Mouse (Mus musculus) neutrophil, adult 5-6 weeks (primary cell): ENCODE measurements around the gene Ccdc33. TPM values are rescaled to one million over a fixed set of nuclear protein-coding genes. Genes with fewer than 3 reads are reported as not detected.

ENCODE experiments used
- ATAC-seq: fragments of 151-379, 151-347 bp; 2 replicates; pipeline ENCODE4 v1.8.0; 2017; ENCODE audit warnings: mild to moderate bottlenecking, moderate TSS enrichment; ENCODE audit not compliant: insufficient number of reproducible peaks, poor library complexity, low FRiP score, severe bottlenecking; ENCODE audit errors: extremely low read depth
- total RNA-seq: library from RNA; stranded (forward); fragments of 200-1000 nt; gene quantifications from 2 replicates; pipeline ENCODE4 v1.2.3, GENCODE M21; 2017

Ccdc33 gene
- total RNA-seq = not detected in 2 replicates

GRCm38 (mm10) chr9:58118671-58119070, at the start of gene Ccdc33:
TSS of gene Ccdc33 (minus strand) at chr9:58118823.
- ATAC-seq = no peak

DNA sequence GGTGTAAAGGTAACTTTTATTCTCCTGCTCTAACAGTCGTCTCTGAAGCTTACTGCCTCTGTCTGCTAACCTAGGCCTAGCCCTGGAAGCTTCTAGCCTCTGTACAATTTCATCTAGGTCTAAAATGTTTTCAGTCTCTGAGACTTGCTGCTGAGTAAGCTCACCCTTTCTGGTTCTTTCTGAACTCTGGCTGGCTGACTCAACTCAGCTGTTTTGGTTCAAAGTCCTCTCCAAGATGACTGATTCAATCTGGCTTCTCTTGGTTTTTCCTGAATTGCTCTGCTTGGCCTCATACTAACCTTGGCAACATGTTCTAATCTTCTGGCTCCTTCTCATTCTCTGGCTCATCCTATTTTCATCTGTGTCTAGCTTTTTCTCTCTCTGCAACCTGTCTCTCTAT, 47.2 kb upstream of the Ccdc33 start:
- ATAC-seq = no peak

DNA sequence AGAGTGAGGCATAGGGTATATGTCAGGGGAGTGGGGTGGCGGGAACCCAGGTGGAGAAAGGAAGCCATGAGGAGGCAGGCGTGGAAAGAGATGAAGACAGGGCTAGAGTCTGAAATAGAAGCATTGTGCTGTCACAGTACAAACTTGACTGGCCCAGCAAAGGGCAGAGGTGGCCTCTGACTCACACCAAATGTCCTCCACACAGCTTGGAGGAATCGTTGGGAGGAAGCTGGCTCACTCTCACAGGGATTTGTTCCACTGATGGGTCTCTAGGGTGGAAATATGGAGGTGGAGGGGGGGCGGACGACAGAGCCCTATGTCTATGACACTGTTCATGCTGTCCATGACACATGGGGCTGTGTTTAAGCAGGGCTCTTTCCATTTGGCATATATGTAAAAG, 44.5 kb upstream of the Ccdc33 start:
- ATAC-seq = no peak

- ATAC-seq = no peak
Observed at GRCm38 (mm10) chr9:58162173-58162572, 43.5 kb upstream of the Ccdc33 start.

- no peak for ATAC-seq
Observed at GRCm38 (mm10) chr9:58160315-58160714, 41.7 kb upstream of the Ccdc33 start.

GRCm38 (mm10) chr9:58159855-58160254, 41.2 kb upstream of the Ccdc33 start:
- ATAC-seq = no peak

DNA sequence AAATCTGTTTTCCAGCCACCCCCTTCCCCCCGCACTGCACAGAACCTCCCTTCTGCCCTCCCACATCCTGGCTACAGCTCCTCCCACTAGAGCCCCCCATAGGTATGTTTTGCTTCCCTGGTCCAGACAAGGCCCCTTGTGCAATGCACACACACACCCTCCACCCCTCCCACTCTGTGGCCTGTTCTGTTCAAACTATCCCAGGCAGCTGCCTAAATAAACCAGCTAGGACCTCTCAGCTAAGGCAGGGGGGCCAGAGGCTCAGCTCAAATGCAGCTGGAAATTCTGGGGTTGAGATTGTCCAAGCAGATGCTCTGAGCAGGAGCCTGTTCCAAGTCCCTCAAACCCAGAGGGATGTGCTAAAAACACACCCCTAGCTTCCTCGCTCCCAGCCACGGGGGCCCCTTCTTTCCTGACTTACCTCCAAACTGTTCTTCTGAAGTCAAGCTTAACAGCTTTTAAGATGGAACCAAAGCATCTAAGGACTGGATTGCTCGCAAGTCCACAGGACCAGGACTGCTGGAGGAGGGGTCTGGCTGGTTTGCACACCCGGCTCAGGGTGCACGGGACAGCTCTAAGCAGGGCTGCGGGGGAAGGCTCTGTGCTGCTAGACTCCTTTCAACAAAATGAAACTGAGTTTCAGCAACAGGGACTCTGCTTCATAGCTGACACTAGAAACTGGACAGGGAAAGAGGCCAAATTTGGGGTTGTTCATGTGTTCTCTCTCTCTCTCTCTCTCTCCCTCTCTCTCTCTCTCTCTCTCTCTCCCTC, 40.1 kb upstream of the Ccdc33 start:
- no peak for ATAC-seq

- ATAC-seq = no peak
Observed at GRCm38 (mm10) chr9:58157838-58158237, 39.2 kb upstream of the Ccdc33 start.

DNA sequence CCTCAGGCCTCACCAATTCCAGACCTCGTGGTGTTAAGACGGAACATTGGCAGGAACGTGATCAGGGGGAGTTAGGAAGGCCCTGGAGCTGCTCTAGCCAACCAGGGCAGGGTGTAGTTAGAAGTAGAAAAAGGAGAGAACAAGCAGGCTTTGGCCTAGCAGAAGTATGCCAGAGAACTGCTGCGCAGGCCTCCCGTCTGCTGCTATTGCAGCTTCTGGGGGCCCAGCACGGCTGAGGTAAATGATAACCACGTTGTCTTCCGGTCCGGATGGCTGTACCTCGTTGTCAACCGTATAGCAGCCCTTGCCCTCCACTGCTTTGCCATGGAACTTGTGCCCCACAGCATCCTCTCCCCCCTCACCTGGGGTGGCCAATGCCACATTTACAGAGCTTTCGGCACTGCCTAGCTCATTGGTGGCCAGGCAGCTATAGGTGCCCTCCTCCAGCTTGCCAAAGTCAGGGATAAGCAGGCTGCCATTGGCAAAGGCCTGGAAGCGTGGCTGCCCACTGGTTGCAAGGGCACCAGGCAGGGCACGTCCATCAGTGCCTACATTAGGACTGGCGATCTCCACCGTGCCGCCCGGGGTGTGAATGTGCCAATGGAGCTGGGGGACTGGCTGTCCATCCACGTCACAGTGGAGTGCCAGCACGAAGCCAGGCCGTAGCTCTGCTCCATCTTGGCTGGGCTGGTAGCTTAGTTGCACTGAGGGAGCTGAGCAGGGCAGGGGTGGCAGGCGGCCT, 38.4 kb upstream of the Ccdc33 start:
- no peak for ATAC-seq

GRCm38 (mm10) chr9:58155366-58155765, 36.7 kb upstream of the Ccdc33 start:
- ATAC-seq = no peak

DNA sequence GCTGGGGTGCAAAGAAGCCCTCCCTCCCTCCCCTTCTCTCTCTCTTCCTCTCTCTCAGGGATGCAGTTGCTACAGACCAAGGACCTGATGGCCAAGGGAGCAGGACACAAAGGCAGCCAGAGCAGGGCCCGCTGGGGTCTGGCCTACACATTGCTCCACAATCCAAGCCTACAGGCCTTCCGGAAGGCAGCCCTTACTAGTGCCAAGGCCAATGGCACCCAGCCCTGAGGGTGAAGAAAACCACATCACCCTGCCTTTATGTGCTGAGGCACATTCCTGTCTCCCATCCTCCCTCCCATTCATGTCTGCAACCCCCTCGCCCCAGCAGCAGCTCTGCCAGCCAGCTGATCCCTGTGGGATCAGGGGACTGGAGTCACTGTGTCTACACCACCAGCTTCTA, 34.5 kb upstream of the Ccdc33 start:
- no peak for ATAC-seq

GRCm38 (mm10) chr9:58150733-58151361, 32.2 kb upstream of the Ccdc33 start:
- ATAC-seq = no peak

DNA sequence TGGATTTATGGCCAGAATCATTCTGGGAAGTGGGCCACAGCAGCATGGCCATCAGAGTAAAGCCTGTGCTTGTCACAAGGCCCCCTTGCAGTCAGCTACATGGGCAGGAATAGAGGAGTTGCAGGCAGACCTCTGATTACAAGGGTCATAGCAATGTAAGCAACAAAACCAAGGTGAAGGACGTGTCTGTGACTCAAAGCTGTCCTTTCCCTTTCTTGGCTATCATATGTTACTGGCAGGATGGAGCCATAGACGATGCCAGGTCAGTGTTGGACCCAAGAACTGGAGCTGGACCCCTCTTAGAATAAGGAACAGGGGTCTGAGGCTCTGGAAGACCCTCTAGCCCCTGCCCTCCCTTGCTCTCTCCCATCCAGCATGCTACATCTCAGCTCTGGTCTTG, 30.2 kb upstream of the Ccdc33 start:
- ATAC-seq = no peak

GRCm38 (mm10) chr9:58145417-58145816, 26.8 kb upstream of the Ccdc33 start:
- no peak for ATAC-seq

DNA sequence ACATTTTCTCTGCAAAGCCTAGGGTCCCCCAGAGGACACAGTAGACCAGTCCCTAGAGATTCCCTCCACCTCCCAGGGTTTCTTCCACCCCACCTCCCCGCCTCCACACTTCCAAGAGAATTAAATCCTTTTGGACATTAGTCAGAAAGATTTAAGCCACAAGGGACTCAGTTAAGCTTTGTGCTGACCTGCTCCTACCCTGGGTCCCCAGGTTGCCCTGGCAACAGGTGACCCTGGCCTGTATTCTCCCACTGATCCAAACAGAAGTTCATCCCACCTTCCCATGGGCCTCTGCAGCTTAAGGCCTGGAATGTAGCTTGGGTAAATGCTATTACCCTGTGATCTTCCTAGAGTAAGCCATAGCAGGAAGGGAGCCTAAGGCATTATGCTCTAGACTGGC, 26.0 kb upstream of the Ccdc33 start:
- ATAC-seq = no peak

GRCm38 (mm10) chr9:58143419-58143818, 24.8 kb upstream of the Ccdc33 start:
- no peak for ATAC-seq

DNA sequence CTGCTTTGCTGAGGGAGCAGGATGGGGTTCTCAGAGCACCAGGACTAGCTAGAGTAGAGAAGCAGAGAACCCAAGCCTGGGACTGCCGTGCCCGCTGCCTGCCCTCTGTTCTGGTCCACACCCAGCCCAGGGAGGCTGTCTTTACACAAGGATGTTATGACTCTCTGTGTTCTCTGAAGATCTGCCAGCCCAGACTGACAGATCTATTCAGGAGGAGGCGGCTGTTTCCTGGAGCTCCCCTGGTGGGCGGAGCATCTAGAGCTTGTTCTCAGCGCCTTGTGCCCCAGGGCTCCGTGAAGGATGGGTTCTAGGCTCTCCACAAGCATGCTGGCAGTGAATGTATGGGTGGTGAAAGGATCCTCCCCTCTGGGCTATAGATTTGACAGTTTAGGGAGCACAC, 21.3 kb upstream of the Ccdc33 start:
- ATAC-seq = peak; percentile 27; the same call in 1 of the 2 replicates

DNA sequence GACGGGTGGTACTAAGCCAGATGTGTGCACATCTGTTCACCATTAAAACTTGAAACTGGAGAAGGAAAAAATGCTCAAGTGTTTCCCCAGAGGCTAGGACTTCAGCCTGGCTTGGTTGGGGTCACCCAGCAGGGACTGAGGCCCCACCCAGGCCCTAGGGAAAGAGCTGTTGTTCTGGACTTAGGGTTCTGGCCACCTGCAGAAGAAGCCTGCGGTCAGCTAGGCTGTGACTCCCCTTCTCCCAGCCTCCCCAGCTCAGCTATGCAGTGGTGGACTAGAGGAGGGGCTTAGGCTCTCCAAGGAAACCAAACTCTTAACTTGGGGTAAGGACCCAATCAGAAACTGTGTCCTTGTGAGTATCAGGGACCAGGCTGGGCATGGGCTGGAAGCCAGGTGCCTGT, 17.3 kb upstream of the Ccdc33 start:
- no peak for ATAC-seq

DNA sequence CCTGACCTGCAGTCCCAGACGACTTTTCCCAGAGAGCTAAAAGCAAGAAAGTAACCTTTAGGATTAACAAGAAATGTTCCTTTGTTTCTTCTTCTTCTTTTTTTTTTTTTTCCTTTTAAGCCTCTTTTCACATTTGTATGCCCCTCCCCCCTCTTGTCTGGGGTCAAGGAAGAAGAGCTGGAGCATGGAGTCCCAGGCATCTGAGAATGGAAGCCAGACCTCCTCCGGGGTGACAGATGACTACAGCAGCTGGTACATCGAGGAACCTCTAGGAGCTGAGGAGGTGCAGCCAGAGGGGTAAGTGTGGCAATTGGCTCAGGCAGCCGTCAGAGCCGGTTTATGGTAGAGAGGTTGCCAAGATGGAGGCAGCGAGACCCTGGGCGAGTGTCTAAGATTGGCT, 16.3 kb upstream of the Ccdc33 start:
- no peak for ATAC-seq
